Mouse (Mus musculus): ENCODE data around the gene Rnf11.

GRCm38 (mm10) chr4:109433641-109434040 is 50.9 kb downstream of the Rnf11 start:
- no peak for TF ChIP-seq POLR2A (IDR thresholded peaks at IDR 0.05; ENCODE audit: borderline replicate concordance, control insufficient read depth, low read depth, low read length)
- TF ChIP-seq CTCF (IDR thresholded peaks at IDR 0.05; ENCODE audit: control insufficient read depth, insufficient read depth, low read length), result no peak
